ENCODE assay signal across 18 mouse cellular contexts in the genomic region with DNA sequence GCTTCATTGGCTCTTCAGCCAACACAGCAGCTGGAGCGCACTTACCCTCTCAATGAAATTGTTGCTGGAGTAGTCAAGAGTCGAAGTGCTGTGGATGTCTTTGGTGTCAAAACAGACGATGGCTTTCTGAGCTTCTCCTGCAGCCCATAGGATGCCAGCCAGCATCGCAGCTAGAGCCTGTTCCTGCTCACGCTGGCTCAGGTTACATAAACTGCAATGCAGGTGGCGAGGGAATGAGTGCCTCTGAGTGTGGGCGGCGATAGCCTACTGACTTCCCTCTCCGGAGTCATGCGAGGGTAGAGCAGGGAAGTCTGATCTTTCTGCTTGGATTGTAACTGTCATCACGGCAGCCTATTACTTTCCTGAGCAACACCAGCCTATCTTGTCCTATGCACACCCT. TPM values are rescaled to one million over a fixed set of nuclear protein-coding genes. Genes with fewer than 3 reads are reported as not detected.
DNase-seq lines count a peak whose midpoint lies in the region; ATAC-seq and TF ChIP-seq lines count a peak whose summit lies in the region.
"Had no signal": no experiment of that assay in that cellular context is flagged by ENCODE, and none has a peak within 500 bp of the region (broad histone marks: within the 10 kb centered on the region; RNA-seq: fewer than 3 reads in every experiment).

No protein-coding gene starts in this region.

- H3K9ac ChIP-seq in liver, postnatal 0 days (replicated peaks) = no peak overlapping the region
- H3K9ac ChIP-seq: intestine, embryonic 15.5 days; lung, embryonic 15.5 days; midbrain, embryonic 12.5 days; neural tube, embryonic 15.5 days had no signal

- H3K4me2 ChIP-seq in liver, postnatal 0 days (ENCODE audit: low read depth, low read length) = no peak overlapping the region
- H3K4me2 ChIP-seq: intestine, embryonic 15.5 days; lung, embryonic 15.5 days; midbrain, embryonic 12.5 days; neural tube, embryonic 15.5 days had no signal

- DNase-seq in frontal cortex, postnatal 10 days (ENCODE audit: low spot score in 2 of 2) = no peak
- peak; percentile 39 to 60 for DNase-seq in left cerebral cortex, adult 18-20 months (ENCODE audit: low spot score in 2 of 2)
- DNase-seq in left cerebral cortex, postnatal 10 days (ENCODE audit: extremely low spot score in 1 of 2, low spot score in 2 of 2) = no peak
- DNase-seq in cerebellum, adult 2 months = peak; percentile 79 to 88
- DNase-seq in left cerebral cortex, postnatal 36 days (ENCODE audit: low spot score in 2 of 2) = peak; percentile 38 to 40
- DNase-seq in liver, postnatal 0 days = no peak
- no peak for DNase-seq in testis, postnatal 10 days (ENCODE audit: low spot score)
- DNase-seq: gastrocnemius, postnatal 14 days; heart, postnatal 14 days; spleen, adult 18-20 months had no signal

- TF ChIP-seq CTCF in cerebellum, adult 2 months (IDR thresholded peaks at IDR 0.05; ENCODE audit: borderline replicate concordance, insufficient read depth, low read depth, low read length) = no peak
- no peak for TF ChIP-seq CTCF in liver, postnatal 0 days (IDR thresholded peaks at IDR 0.05; ENCODE audit: low read depth)

- no peak overlapping the region for H3K4me3 ChIP-seq in cerebellum, adult 2 months (replicated peaks; ENCODE audit: insufficient read depth, low read depth, low read length)
- H3K4me3 ChIP-seq in liver, postnatal 0 days (ENCODE audit: low read depth, low read length) = no peak overlapping the region
- H3K4me3 ChIP-seq: erythroblast, embryonic 14.5 days; intestine, embryonic 15.5 days; lung, embryonic 15.5 days; midbrain, embryonic 12.5 days; neural tube, embryonic 15.5 days had no signal

- TF ChIP-seq EP300 in liver, postnatal 0 days (IDR thresholded peaks at IDR 0.05; ENCODE audit: low read depth) = no peak

- H3K36me3 ChIP-seq in liver, postnatal 0 days (replicated peaks; ENCODE audit: insufficient read depth, low read length) = no peaks in the 10 kb centered on the region
- H3K36me3 ChIP-seq: intestine, embryonic 15.5 days; lung, embryonic 15.5 days; midbrain, embryonic 12.5 days; neural tube, embryonic 15.5 days had no signal

- H3K9me3 ChIP-seq in liver, postnatal 0 days (ENCODE audit: low read length) = no peaks in the 10 kb centered on the region
- H3K9me3 ChIP-seq: intestine, embryonic 15.5 days; lung, embryonic 15.5 days; midbrain, embryonic 12.5 days; neural tube, embryonic 15.5 days had no signal

- 17% methylated on average over 11 of the region's 11 CpGs for WGBS in cerebellum, adult 2 months
- 47% methylated on average over 11 of the region's 11 CpGs for WGBS in liver, postnatal 0 days (ENCODE audit: insufficient replicate concordance)

- ATAC-seq in frontal cortex, adult (ENCODE audit: low TSS enrichment) = peak; percentile 92
- no peak for ATAC-seq in liver, postnatal 0 days
- ATAC-seq: intestine, embryonic 15.5 days had no signal

- peak; percentile 21; the same call in 1 of the 2 replicates for TF ChIP-seq POLR2A in cerebellum, adult 2 months (IDR thresholded peaks at IDR 0.05; ENCODE audit: borderline replicate concordance, insufficient read depth, low read length)

- no peaks in the 10 kb centered on the region for H3K27me3 ChIP-seq in cerebellum, adult 2 months (ENCODE audit: control insufficient read depth, insufficient read depth, low read length)
- H3K27me3 ChIP-seq in liver, postnatal 0 days (ENCODE audit: insufficient read depth, low read length) = no peaks in the 10 kb centered on the region
- H3K27me3 ChIP-seq: intestine, embryonic 15.5 days; lung, embryonic 15.5 days; neural tube, embryonic 15.5 days had no signal

- H3K4me1 ChIP-seq in cerebellum, adult 2 months (ENCODE audit: control insufficient read depth, insufficient read depth, low read length) = peaks cover 8% of the 10 kb centered on the region; the same call in 1 of the 2 replicates
- no peaks in the 10 kb centered on the region for H3K4me1 ChIP-seq in liver, postnatal 0 days (ENCODE audit: insufficient read depth)
- H3K4me1 ChIP-seq: intestine, embryonic 15.5 days; lung, embryonic 15.5 days; neural tube, embryonic 15.5 days had no signal

- peak overlapping the region; percentile 26; the same call in 1 of the 2 replicates for H3K27ac ChIP-seq in cerebellum, adult 2 months (ENCODE audit: insufficient read depth, low read length)
- H3K27ac ChIP-seq in liver, postnatal 0 days (ENCODE audit: low read depth) = no peak overlapping the region
- H3K27ac ChIP-seq: intestine, embryonic 15.5 days; lung, embryonic 15.5 days; midbrain, embryonic 12.5 days; neural tube, embryonic 15.5 days had no signal

- intact Hi-C loops in left cerebral cortex, postnatal 10 days (cut with DNase I) = no loop called here
- intact Hi-C loops in left cerebral cortex, postnatal 36 days (cut with DNase I) = no loop called here

RNA-seq across cellular contexts. Expression of gene Mindy4b-ps, which starts 11.8 kb away (rescaled TPM):
- total RNA-seq in left cerebral cortex, adult 18-20 months (2021) = 1 to 10 TPM; 2.2 to 4.9 TPM
- total RNA-seq in left cerebral cortex, postnatal 10 days (2021) = 1 to 10 TPM; 1.1 TPM
- polyA plus RNA-seq in cerebellum, adult 2 months (2012; rRNA removed) = 2.1 and 2.4 TPM in 2 replicates
- total RNA-seq in left cerebral cortex, postnatal 36 days (2021) = 1 to 10 TPM; 2.0 to 3.4 TPM
- polyA plus RNA-seq in liver, postnatal 0 days (2015; fragmentation: Nextera tagmentation; extraction: Ambion mirVana) = not detected in 2 replicates
- total RNA-seq: gastrocnemius, postnatal 14 days had no signal
- polyA plus RNA-seq: C2C12; erythroblast, embryonic 14.5 days; intestine, embryonic 15.5 days; lung, embryonic 15.5 days; midbrain, embryonic 12.5 days; testis, adult 2 months had no signal

Comparison
In these comparisons a context has a peak if more than half of its experiments do, and no peak if none do; other contexts are left out.
1. DNase-seq: peak in left cerebral cortex, adult 18-20 months (2 of 2), cerebellum, adult 2 months (2 of 2) and left cerebral cortex, postnatal 36 days (2 of 2); none in frontal cortex, postnatal 10 days (0 of 2), left cerebral cortex, postnatal 10 days (0 of 2), liver, postnatal 0 days (single experiment) and testis, postnatal 10 days (single experiment).